Mouse (Mus musculus): ENCODE measurements around the gene Gli2. TPM values are rescaled to one million over a fixed set of nuclear protein-coding genes. Genes with fewer than 3 reads are reported as not detected.

Gli2 gene
- polyA plus RNA-seq, 1 experiment from 2014 or later = 1.1 TPM

GRCm38 (mm10) chr1:119054468-119054867 lies 1.0 kb upstream of the Gli2 start:
- Histone ChIP-seq H3K4me1 (ENCODE audit: control insufficient read depth, insufficient read depth, low read length) (peaks cover 28% of the 10 kb centered on the region), H3K4me2 (ENCODE audit: low read length) (peak overlapping the region; percentile 96), H3K27ac (ENCODE audit: low read length) (no peak overlapping the region), H3K27me3 (ENCODE audit: control insufficient read depth, insufficient read depth, low read depth, low read length) (peaks cover 3% of the 10 kb centered on the region), H3K36me3 (ENCODE audit: control insufficient read depth, insufficient read depth, low read length) (no peaks in the 10 kb centered on the region), H3K9me3 (replicated peaks; ENCODE audit: control insufficient read depth, low read length, poor library complexity, severe bottlenecking) (no peaks in the 10 kb centered on the region), H3K4me3 (ENCODE audit: low read depth, low read length) (peak overlapping the region; percentile 47; the same call in 1 of the 2 replicates), H3K9ac (ENCODE audit: low read depth, low read length) (no peak overlapping the region)
- 15% methylated on average over 6 of the region's 6 CpGs for WGBS
- no peak for ATAC-seq

GRCm38 (mm10) chr1:119053872-119054354 lies 494 bp upstream of the Gli2 start:
- peak overlapping the region; percentile 47 for H3K4me3 ChIP-seq (ENCODE audit: low read depth, low read length)
- peaks cover 29% of the 10 kb centered on the region for H3K4me1 ChIP-seq (ENCODE audit: control insufficient read depth, insufficient read depth, low read length)

GRCm38 (mm10) chr1:119052631-119053177 lies 715 bp downstream of the Gli2 start:
- Histone ChIP-seq H3K27ac (ENCODE audit: low read length) (0 out of 2 replicates have a peak overlapping the region, but pooled peaks have one; percentile 51), H3K4me2 (ENCODE audit: low read length) (peak overlapping the region; percentile 96), H3K27me3 (ENCODE audit: control insufficient read depth, insufficient read depth, low read depth, low read length) (peaks cover 3% of the 10 kb centered on the region), H3K4me3 (ENCODE audit: low read depth, low read length) (peak overlapping the region; percentile 47), H3K36me3 (ENCODE audit: control insufficient read depth, insufficient read depth, low read length) (no peaks in the 10 kb centered on the region), H3K9me3 (replicated peaks; ENCODE audit: control insufficient read depth, low read length, poor library complexity, severe bottlenecking) (no peaks in the 10 kb centered on the region), H3K4me1 (ENCODE audit: control insufficient read depth, insufficient read depth, low read length) (peaks cover 40% of the 10 kb centered on the region), H3K9ac (ENCODE audit: low read depth, low read length) (peak overlapping the region; percentile 6)
- WGBS = 0% methylated on average over 33 of the region's 33 CpGs
- no peak; the same call in 1 of the 2 replicates for ATAC-seq

More at GRCm38 (mm10) chr1:119053872-119054354, 494 bp upstream of the Gli2 start:
- peak overlapping the region; percentile 53 for H3K9ac ChIP-seq (ENCODE audit: low read depth, low read length)
- no peaks in the 10 kb centered on the region for H3K9me3 ChIP-seq (replicated peaks; ENCODE audit: control insufficient read depth, low read length, poor library complexity, severe bottlenecking)
- peak; percentile 33 for ATAC-seq
- peaks cover 3% of the 10 kb centered on the region for H3K27me3 ChIP-seq (ENCODE audit: control insufficient read depth, insufficient read depth, low read depth, low read length)
- H3K4me2 ChIP-seq (ENCODE audit: low read length) = peak overlapping the region; percentile 96
- H3K36me3 ChIP-seq (ENCODE audit: control insufficient read depth, insufficient read depth, low read length) = no peaks in the 10 kb centered on the region
- WGBS = 0% methylated on average over 25 of the region's 25 CpGs
- peak overlapping the region; percentile 51; the same call in 1 of the 2 replicates for H3K27ac ChIP-seq (ENCODE audit: low read length)

- H3K27ac ChIP-seq (ENCODE audit: low read length) = peak overlapping the region; percentile 51; the same call in 1 of the 2 replicates
- H3K4me1 ChIP-seq (ENCODE audit: control insufficient read depth, insufficient read depth, low read length) = peaks cover 42% of the 10 kb centered on the region
Observed at GRCm38 (mm10) chr1:119051938-119052551, 1.4 kb downstream of the Gli2 start.

GRCm38 (mm10) chr1:119051192-119051937 lies 2.1 kb downstream of the Gli2 start:
- H3K36me3 ChIP-seq (ENCODE audit: control insufficient read depth, insufficient read depth, low read length) = no peaks in the 10 kb centered on the region
- H3K4me1 ChIP-seq (ENCODE audit: control insufficient read depth, insufficient read depth, low read length) = peaks cover 42% of the 10 kb centered on the region

More at GRCm38 (mm10) chr1:119051938-119052551, 1.4 kb downstream of the Gli2 start:
- Histone ChIP-seq H3K4me3 (ENCODE audit: low read depth, low read length) (peak overlapping the region; percentile 47), H3K4me2 (ENCODE audit: low read length) (peak overlapping the region; percentile 96), H3K9ac (ENCODE audit: low read depth, low read length) (peak overlapping the region; percentile 6), H3K36me3 (ENCODE audit: control insufficient read depth, insufficient read depth, low read length) (no peaks in the 10 kb centered on the region), H3K27me3 (ENCODE audit: control insufficient read depth, insufficient read depth, low read depth, low read length) (peaks cover 3% of the 10 kb centered on the region), H3K9me3 (replicated peaks; ENCODE audit: control insufficient read depth, low read length, poor library complexity, severe bottlenecking) (no peaks in the 10 kb centered on the region)
- no peak for ATAC-seq
- WGBS = under 1% methylated on average over 21 of the region's 21 CpGs

GRCm38 (mm10) chr1:119049812-119050615 lies 3.4 kb downstream of the Gli2 start:
- ATAC-seq = no peak
- H3K4me1 ChIP-seq (ENCODE audit: control insufficient read depth, insufficient read depth, low read length) = peaks cover 42% of the 10 kb centered on the region
- no peak overlapping the region for H3K4me2 ChIP-seq (ENCODE audit: low read length)
- H3K27me3 ChIP-seq (ENCODE audit: control insufficient read depth, insufficient read depth, low read depth, low read length) = peaks cover 3% of the 10 kb centered on the region
- H3K36me3 ChIP-seq (ENCODE audit: control insufficient read depth, insufficient read depth, low read length) = no peaks in the 10 kb centered on the region
- H3K4me3 ChIP-seq (ENCODE audit: low read depth, low read length) = no peak overlapping the region
- H3K27ac ChIP-seq (ENCODE audit: low read length) = peak overlapping the region; percentile 1; the same call in 1 of the 2 replicates
- H3K9me3 ChIP-seq (replicated peaks; ENCODE audit: control insufficient read depth, low read length, poor library complexity, severe bottlenecking) = no peaks in the 10 kb centered on the region
- H3K9ac ChIP-seq (ENCODE audit: low read depth, low read length) = no peak overlapping the region
- WGBS = 7% methylated on average over 10 of the region's 10 CpGs

More at GRCm38 (mm10) chr1:119051192-119051937, 2.1 kb downstream of the Gli2 start:
- ATAC-seq = no peak
- Histone ChIP-seq H3K4me2 (ENCODE audit: low read length) (peak overlapping the region; percentile 96), H3K9ac (ENCODE audit: low read depth, low read length) (peak overlapping the region; percentile 6), H3K9me3 (replicated peaks; ENCODE audit: control insufficient read depth, low read length, poor library complexity, severe bottlenecking) (no peaks in the 10 kb centered on the region), H3K4me3 (ENCODE audit: low read depth, low read length) (peak overlapping the region; percentile 47), H3K27me3 (ENCODE audit: control insufficient read depth, insufficient read depth, low read depth, low read length) (peaks cover 3% of the 10 kb centered on the region), H3K27ac (ENCODE audit: low read length) (no peak overlapping the region; the same call in 1 of the 2 replicates)
- WGBS = 4% methylated on average over 21 of the region's 21 CpGs

GRCm38 (mm10) chr1:119048988-119049387 lies 4.4 kb downstream of the Gli2 start:
- H3K9ac ChIP-seq (ENCODE audit: low read depth, low read length) = no peak overlapping the region

GRCm38 (mm10) chr1:119048547-119048946 lies 4.9 kb downstream of the Gli2 start:
- Histone ChIP-seq H3K9me3 (replicated peaks; ENCODE audit: control insufficient read depth, low read length, poor library complexity, severe bottlenecking) (no peaks in the 10 kb centered on the region), H3K9ac (ENCODE audit: low read depth, low read length) (peak overlapping the region; percentile 68; the same call in 1 of the 2 replicates), H3K4me1 (ENCODE audit: control insufficient read depth, insufficient read depth, low read length) (peaks cover 35% of the 10 kb centered on the region), H3K27ac (ENCODE audit: low read length) (no peak overlapping the region), H3K4me3 (ENCODE audit: low read depth, low read length) (peak overlapping the region; percentile 56), H3K4me2 (ENCODE audit: low read length) (peak overlapping the region; percentile 94), H3K36me3 (ENCODE audit: control insufficient read depth, insufficient read depth, low read length) (no peaks in the 10 kb centered on the region), H3K27me3 (ENCODE audit: control insufficient read depth, insufficient read depth, low read depth, low read length) (peaks cover 3% of the 10 kb centered on the region)
- WGBS = 0% methylated on average over 6 of the region's 6 CpGs
- no peak for ATAC-seq

More at GRCm38 (mm10) chr1:119048988-119049387, 4.4 kb downstream of the Gli2 start:
- peaks cover 3% of the 10 kb centered on the region for H3K27me3 ChIP-seq (ENCODE audit: control insufficient read depth, insufficient read depth, low read depth, low read length)
- H3K27ac ChIP-seq (ENCODE audit: low read length) = no peak overlapping the region
- peaks cover 39% of the 10 kb centered on the region for H3K4me1 ChIP-seq (ENCODE audit: control insufficient read depth, insufficient read depth, low read length)
- ATAC-seq = no peak
- no peaks in the 10 kb centered on the region for H3K36me3 ChIP-seq (ENCODE audit: control insufficient read depth, insufficient read depth, low read length)
- H3K9me3 ChIP-seq (replicated peaks; ENCODE audit: control insufficient read depth, low read length, poor library complexity, severe bottlenecking) = no peaks in the 10 kb centered on the region
- 2% methylated on average over 11 of the region's 11 CpGs for WGBS
- peak overlapping the region; percentile 94; the same call in 1 of the 2 replicates for H3K4me2 ChIP-seq (ENCODE audit: low read length)
- H3K4me3 ChIP-seq (ENCODE audit: low read depth, low read length) = no peak overlapping the region

Measured in midbrain, embryonic 16.5 days (tissue).